Mouse (Mus musculus) splenic B cell, adult 2 months (primary cell): ENCODE data around the gene Lbx2.
A peak's percentile ranks its signal among the peaks of the same experiment; 100 is the strongest.

Experiments used
- DNase-seq: peaks from one replicate; pipeline ENCODE4 v3.0.0-alpha.2; 2011; ENCODE audit warnings: low read depth, low spot score
- H3K27me3 ChIP-seq: 2 replicates; pipeline ENCODE4 v1.6.1; 2012; ENCODE audit warnings: mild to moderate bottlenecking, low read length, moderate library complexity, mixed read lengths; ENCODE audit not compliant: control insufficient read depth, poor library complexity, insufficient read depth, severe bottlenecking
- H3K36me3 ChIP-seq: 2 replicates; pipeline ENCODE4 v1.6.1; 2012; ENCODE audit warnings: mild to moderate bottlenecking, low read length, moderate library complexity, mixed read lengths; ENCODE audit not compliant: control insufficient read depth, poor library complexity, insufficient read depth, severe bottlenecking

Gene Lbx2

DNA sequence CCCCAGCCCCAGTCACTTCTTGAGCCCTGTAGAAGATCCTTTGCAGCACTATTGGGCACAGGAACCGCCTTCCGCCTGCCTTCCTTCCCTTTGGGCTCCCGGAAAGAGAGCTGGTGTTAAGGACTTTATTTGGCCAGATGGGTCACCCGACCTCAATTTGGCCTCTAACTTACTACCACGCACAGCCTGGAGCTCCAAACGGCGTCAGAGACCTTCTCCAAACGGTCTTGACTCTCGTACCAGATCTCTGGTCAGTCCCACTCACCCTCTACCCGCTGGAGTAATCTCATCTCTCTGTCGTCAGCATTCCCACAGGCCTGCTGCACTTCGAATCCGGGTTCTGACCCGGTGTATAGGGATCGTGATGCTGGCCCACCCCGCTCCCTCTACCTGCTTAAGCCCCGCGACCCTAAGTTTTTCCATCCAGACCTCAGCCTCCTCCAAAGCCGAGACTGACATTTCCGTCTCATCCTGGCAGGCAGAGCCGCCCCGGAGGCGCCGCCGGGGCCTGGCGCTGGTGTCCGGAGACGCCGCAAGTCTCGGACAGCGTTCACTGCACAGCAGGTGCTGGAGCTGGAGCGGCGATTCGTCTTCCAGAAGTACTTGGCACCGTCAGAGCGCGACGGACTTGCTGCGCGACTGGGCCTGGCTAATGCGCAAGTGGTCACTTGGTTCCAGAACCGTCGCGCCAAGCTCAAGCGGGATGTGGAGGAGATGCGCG lies 1.2 kb downstream of the Lbx2 start:
- peaks cover 3% of the 10 kb centered on the region for H3K27me3 ChIP-seq
- H3K36me3 ChIP-seq, result no peaks in the 10 kb centered on the region
- DNase-seq, result no peak

GRCm38 (mm10) chr6:83087926-83088260 lies 1.7 kb downstream of the Lbx2 start:
- no peak for DNase-seq
- Histone ChIP-seq H3K27me3 (peaks cover 3% of the 10 kb centered on the region), H3K36me3 (no peaks in the 10 kb centered on the region)

DNA sequence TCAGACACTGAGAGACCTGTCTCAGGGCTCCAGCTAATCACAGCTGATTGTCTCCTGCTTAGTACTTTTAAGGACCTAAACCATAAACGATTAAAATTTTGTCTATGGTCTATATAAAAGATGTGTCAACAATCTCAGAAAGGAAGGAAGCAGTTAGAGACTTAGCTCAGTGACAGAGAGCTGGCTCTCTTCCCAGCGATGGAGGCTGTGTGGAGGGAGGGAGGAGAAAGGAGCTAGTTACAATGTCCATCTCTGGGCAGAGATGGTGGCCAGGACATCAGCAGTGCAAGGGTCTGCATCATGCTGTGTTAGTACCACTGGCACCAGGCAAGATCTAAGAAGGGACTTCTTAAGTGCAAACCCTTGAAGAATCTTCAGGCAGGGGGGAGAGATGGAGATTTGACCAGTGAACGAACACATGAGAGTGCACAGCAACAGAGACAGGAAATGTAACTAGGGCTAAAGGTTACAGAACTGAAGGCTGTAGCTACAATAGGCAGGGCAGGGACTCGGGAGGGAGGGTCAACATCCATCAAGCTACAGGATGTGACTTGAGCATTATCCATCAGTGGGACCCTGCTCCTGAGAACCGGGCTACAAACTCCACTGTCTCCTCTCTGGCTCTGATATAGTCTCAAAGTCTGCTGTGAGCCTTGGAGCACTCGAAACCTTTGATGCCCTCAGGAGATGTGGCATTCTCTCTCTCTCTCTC lies 6.4 kb downstream of the Lbx2 start:
- Histone ChIP-seq H3K36me3 (no peaks in the 10 kb centered on the region), H3K27me3 (peaks cover 2% of the 10 kb centered on the region; the same call in 1 of the 2 replicates)
- DNase-seq, result no peak

DNA sequence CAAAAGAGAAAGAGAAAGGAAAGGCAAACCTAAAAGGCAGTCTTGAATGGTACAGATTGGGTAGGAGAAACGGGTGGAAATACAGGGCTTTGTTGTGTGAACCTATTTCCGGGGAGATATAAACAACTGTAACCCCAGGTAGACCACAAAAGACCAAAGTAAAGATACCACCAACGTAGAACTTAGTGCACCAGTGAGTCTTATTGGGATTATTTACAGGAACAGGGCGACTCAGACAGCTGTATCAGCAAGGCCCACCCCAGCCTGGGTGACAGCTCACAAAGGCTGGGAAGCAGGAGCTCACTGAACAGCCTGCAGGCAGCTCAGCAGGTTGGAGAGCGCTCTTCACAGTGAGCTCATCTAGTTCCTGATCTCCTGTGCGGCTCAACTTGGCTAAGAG lies 9.8 kb downstream of the Lbx2 start:
- no peaks in the 10 kb centered on the region for H3K36me3 ChIP-seq
- no peak for DNase-seq

GRCm38 (mm10) chr6:83098411-83098810 lies 12.2 kb downstream of the Lbx2 start:
- 0 out of 2 replicates have a peak, but pooled peaks cover 2% of the 10 kb centered on the region for H3K27me3 ChIP-seq
- no peak for DNase-seq
- no peaks in the 10 kb centered on the region for H3K36me3 ChIP-seq

More for the DNA sequence above, 9.8 kb downstream of the Lbx2 start:
- 0 out of 2 replicates have a peak, but pooled peaks cover 2% of the 10 kb centered on the region for H3K27me3 ChIP-seq

DNA sequence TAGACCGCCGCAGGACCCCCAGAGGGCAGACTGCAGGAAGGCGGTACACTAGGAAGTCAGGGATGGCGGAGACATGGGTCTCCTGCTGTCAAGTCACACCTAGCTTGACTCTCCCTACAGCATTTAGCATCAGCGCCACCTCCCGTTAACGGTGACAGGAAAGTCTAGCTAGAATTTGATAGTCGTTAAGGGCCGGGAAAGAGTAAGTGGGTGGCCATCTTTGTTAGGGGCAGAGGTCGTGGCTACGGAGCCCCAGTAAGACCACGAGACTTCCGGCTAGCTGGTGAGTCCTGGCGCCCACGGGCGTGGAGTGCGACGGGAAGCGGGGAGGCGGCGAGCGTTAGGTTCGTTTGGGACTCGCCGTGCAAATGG lies 15.1 kb downstream of the Lbx2 start, which contains the start of the genes Ccdc142 and Gm42688:
TSS of gene Ccdc142 (plus strand) at position 286 of the 372 bp plus-strand sequence.
TSS of gene Gm42688 (plus strand) at position 302 of the 372 bp plus-strand sequence.
- peak; percentile 92 for DNase-seq
- H3K27me3 ChIP-seq, result no peaks in the 10 kb centered on the region

GRCm38 (mm10) chr6:83101688-83102556 lies 15.8 kb downstream of the Lbx2 start:
- peak; percentile 77 for DNase-seq
- Histone ChIP-seq H3K27me3 (no peaks in the 10 kb centered on the region), H3K36me3 (no peaks in the 10 kb centered on the region)

More for the DNA sequence above, 15.1 kb downstream of the Lbx2 start, which contains the start of the genes Ccdc142 and Gm42688:
- no peaks in the 10 kb centered on the region for H3K36me3 ChIP-seq

- DNase-seq, result no peak
- Histone ChIP-seq H3K27me3 (no peaks in the 10 kb centered on the region), H3K36me3 (peaks cover 3% of the 10 kb centered on the region; the same call in 1 of the 2 replicates)
These were observed 17.0 kb downstream of the Lbx2 start for GRCm38 (mm10) chr6:83103130-83103650.

DNA sequence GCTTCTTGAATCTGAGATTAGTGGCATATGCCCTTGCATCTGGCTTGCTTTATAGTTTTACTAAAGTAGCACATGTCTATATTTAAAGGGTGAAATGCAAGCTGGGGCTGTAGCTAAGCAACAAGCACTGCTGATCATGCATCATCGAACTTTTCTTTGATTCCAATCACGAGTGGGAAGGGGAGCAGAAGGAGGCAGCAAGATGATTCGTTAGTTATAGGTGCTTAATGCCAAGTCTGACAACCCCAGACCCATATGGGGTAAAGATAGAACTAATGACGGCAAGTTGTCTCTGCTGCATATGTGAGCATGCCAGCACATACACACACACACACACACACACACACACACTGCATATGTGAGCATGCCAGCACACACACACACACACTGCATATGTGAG lies 18.0 kb downstream of the Lbx2 start:
- DNase-seq, result no peak
- Histone ChIP-seq H3K27me3 (no peaks in the 10 kb centered on the region), H3K36me3 (peaks cover 3% of the 10 kb centered on the region; the same call in 1 of the 2 replicates)

- Histone ChIP-seq H3K27me3 (no peaks in the 10 kb centered on the region), H3K36me3 (peaks cover 3% of the 10 kb centered on the region; the same call in 1 of the 2 replicates)
- peak; percentile 85 for DNase-seq
These were observed 21.6 kb downstream of the Lbx2 start for GRCm38 (mm10) chr6:83107566-83108400.

DNA sequence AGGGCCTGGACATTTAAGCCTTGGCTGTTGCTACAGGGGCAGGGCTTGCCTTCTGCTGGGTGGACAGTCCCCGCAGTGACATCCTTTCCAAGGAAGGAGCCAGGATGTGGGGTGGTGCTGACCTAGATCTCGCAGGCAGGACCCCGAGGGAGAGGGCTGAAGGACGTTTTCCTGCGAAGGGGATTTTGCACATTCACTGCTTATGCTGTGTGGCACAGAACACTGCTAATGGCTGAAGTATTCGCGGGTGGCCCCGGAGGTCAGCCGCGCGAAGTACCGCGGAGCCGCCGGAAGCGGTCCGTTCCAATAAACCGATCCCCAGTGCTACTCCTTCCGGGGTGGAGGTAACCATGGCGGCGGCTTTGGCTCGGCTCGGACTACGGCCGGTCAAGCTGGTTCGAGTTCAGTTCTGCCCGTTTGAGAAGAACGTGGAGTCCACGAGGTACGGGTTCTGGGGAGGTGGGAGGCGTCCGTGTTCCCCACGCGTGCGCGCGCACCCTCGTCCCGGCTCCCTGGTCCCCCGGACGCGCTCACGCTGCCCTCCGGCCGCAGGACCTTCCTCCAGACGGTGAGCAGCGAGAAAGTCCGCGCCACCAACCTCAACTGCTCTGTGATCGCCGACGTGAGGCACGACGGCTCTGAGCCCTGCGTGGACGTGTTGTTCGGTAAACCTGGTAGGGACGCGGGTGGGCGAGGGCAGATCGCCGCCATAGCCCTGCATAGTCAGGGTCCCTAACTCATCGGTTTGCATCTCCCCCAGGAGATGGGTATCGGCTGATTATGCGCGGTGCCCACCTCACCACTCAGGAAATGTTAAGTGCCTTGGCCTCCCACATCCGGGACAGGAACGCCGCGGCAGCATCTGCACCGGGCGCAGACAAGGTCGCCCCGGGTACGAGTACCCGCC lies 22.8 kb downstream of the Lbx2 start, which contains the start of gene Mrpl53:
TSS of gene Mrpl53 (plus strand) at position 279 of the 907 bp plus-strand sequence.
- peak; percentile 76 for DNase-seq
- Histone ChIP-seq H3K36me3 (peaks cover 3% of the 10 kb centered on the region; the same call in 1 of the 2 replicates), H3K27me3 (no peaks in the 10 kb centered on the region)

DNA sequence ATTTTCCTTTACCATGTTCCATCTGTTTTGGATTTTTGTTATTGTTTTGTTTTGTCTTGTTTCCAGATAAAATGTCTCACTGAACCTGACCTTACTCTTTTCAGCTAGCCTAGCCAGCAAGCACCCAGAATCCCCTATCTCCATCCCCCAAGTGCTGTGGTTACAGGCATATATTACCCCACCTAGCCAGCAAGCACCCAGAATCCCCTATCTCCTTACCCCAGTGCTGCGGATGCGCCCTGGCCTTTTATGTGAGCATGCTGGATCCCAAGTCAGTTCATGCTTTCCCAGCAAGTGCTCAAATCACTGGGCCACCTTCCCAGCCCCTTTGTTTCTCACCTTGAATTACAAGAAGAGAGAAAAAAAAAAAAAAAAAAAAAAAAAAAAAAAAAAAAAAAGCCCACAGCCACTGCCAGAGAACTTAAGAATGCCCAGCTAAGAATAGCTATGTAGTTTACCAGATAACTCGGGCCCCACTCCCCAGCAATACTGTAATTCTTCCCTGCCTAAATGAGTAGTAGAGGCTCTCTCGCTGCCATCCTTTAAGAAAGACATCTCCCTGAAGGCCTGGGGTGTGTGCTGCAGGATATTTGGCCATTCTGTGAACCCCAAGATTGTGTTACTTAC lies 25.5 kb downstream of the Lbx2 start:
- peaks cover 3% of the 10 kb centered on the region; the same call in 1 of the 2 replicates for H3K36me3 ChIP-seq
- DNase-seq, result no peak

More for the DNA sequence above, 25.5 kb downstream of the Lbx2 start:
- no peaks in the 10 kb centered on the region for H3K27me3 ChIP-seq
